Mouse (Mus musculus) gastrocnemius, postnatal 14 days (tissue): ENCODE results near the gene Lmbr1l. TPM values are rescaled to one million over a fixed set of nuclear protein-coding genes. Genes with fewer than 3 reads are reported as not detected.

ENCODE experiments used
- DNase-seq: peaks from one replicate; pipeline ENCODE4 v3.0.0; 2021; ENCODE audit warnings: mixed read lengths
- intact Hi-C: fragments of 180-260 bp; cut with DNase I; formaldehyde crosslinking; loops from one replicate; pipeline ENCODE4 v1.15.1; 2025; ENCODE audit warnings: low total_unique reads
- total RNA-seq, 2 experiments: library from RNA; stranded (reverse); gene quantifications; 2 replicates each; pipeline ENCODE4 v1.2.3; 2021

Lmbr1l gene
- total RNA-seq, 2 experiments from 2014 or later, result 4.4 to 11.3 TPM

DNA sequence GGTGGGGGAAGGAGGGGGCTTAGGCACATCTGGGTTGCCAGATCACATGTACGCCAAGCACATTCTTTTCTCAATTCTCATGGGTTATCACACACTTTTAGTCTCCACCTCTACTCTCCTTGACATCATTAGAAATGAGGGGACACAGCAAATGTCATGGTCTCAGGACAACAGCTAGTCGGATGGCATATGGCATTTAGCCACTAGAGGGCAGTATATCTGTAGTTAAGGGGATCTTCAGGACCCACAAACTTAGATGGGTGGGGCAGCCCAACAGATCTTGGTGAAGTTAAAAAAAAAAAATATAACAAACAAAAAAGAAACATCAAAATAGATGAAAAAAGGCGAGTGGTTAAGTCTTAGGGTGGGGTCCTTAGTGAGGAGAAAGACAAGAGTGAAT, 40.7 kb downstream of the Lmbr1l start:
- DNase-seq, result peak; percentile 53
- intact Hi-C loops, result loop anchor here (5.0 kb wide), 1 partner anchor 50 kb away; no protein-coding TSS in a partner anchor

DNA sequence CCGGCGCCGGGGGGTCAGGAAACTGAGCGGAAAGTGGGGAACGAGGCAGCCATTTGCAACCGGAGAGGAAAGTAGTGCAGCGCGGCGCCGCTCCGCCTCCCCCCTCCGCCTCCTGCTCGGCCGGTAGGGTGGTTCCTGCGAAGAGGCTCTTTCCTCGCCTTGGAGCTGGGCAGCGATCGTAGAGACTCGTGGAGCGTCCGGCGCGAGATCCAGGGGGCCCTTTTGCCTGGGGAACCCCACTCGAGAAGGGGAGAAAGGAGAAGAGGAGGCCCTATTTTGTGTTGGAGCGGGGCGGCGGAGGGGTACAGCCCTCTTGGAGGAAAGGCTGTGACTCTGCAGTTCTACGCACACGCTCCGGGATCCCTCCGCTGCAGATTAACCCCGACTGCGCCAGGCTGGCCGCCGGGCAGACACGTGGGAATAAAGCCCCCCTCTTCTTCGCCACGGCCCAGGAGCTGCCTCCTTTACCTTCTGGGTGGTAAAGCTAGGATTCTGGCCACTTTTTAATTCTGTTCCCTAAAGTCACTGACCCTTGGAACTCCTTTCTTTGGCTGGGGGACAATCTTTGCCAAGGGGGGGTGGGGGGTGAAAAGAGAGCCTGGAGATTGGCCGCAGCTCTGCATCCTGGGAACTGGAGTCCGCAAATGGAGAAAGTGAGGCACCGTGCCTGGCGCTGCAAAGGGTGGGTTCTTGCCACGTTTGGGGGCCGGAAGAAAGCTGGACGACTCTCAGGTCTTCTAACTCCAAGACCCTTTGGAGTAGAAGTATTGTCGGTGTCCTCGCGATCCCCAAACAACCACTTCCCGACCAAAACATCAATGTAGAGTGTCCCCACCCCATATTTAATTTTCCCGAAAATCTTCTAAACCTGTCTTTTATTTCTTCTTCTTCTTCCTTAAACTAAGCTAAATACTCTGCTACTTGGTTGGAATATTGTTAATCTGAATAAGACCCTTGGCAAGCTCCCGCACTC, 45.8 kb downstream of the Lmbr1l start:
- intact Hi-C loops, result loop anchor here (5.0 kb wide), 1 partner anchor 120 kb away; no protein-coding TSS in a partner anchor
- DNase-seq, result peak; percentile 91

DNA sequence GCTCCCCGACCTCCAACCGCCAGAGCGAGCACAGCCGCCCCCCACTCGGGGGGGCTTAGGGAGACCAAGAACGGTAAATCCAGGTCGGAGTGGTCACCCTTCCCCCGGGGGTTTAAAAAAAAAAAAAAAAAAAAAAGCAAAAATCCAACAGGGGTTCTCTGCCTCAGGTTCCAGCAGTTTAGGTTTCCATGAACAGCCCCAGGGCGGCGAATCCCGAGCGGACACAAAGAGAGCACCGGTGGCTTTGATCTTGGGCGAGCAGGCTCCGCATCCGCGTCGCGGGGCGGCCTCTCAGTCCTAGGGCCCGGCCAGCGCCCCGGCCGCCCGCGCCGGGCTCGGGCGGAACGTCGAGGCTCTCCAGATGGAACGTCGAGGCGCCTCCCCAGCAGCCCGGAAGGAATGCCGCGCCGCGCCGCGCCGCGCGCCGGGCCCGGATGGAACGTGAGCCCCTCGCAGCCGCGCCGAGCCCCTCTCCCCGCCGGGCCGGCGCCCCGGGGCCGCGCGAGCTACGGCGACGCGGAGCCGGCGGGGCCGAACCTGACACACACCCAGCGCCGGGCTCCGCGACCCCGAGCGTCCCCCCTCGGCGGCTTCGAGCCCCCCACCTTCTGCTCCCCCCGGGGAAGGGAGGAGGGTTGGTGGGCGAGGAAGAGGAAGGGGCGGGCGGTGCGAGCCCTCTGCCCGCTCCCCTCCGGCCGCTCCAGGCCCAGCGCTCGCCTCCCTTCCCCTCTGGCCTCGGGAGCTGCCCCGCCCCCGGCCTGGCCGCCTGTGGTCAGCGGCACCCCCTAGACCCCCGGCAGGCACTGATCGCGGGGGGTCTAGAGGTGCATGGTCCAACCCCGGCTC, 46.7 kb downstream of the Lmbr1l start, which contains the start of gene Kmt2d:
Gene Kmt2d (minus strand): TSS at position 135 of the 846 bp plus-strand sequence.
- DNase-seq, result peak; percentile 35
- intact Hi-C loops, result loop anchor here (5.0 kb wide), 1 partner anchor 121 kb away; no protein-coding TSS in a partner anchor

DNA sequence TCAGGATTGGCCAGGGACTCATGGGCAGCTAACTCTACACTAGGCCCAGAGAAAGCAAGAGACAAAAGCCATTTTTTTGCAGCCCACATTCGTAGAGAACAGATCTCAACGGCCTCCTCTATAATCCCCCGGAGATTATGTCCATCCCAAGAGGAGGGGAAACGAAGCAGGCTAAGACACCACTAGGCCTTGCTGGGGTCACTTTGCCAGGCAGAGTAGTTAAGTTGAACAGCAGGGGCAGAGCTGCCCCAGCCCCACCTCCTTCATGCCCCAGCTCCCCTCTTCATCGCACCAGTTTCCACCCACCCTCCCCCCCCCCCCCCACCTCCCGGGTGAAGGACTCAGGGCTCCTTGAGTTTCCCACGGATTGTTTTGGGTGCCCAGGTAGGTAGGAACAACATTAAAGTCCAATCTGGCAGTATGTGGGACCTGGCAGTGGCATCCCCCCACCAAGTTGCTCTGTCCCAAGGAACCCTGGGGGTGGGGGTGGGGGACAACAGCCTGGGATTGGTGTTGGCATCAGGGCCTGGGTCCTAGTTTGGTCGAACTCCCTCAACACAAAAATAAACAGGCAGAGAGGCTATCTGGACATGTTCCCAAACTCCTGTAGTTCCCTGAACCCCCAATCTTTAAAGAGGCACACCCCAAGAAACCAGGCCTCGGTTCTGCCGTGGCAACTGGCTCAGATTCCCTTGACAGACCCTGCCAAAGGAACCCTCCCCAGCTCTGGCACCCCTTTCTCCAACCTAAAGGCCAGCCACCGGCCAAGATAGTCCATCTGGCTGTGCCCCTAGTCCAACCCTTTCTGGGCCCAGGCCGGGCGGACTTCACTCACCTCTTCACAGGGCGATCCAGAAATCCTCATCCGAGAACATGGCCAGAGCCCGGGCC, 47.6 kb downstream of the Lmbr1l start:
- intact Hi-C loops, result loop anchor here (5.0 kb wide), 1 partner anchor 122 kb away; no protein-coding TSS in a partner anchor
- DNase-seq, result peak; percentile 63

DNA sequence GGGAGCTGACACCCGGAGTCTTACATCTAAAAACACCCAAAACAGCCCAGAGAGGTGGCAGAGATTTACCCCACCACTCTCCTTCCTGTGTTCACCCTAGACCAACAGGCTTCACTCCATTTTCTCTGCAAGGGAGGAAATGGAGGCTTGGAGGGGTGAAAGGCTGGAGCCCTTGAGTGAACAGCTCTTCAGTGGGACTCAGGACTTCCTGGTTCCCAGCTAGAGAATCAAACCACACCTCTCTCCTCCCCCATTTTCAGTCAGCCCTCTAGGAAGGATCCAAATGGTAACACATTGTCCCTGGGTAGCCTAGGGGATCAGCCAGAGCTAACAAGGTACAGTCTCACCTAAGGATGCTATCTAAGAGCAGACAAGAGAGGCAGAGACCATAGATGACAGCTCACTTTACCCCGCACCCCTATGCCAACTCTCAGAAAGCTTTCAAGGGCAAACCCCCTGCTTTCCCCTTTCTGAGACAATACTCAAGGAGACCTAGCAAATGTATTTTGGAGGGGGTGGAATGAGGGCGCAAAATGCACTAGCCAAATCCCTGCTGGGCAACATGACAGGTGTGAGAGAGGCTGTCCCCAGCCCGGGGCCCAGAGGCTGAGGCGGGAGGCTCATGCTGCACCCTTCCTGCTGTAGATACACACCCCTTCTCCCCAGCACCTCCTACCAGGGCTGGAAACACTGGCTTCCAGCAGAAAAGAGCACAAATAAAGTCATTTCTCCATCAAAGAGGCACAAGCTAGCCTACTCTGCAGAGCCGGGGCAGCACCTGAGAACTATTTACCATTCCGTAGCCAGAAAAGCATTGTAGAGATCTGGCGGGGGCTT, 48.5 kb downstream of the Lmbr1l start:
- intact Hi-C loops, result loop anchor here (5.0 kb wide), 2 partner anchors 37 to 123 kb away; partner anchors contain the start of gene Prkag1
- DNase-seq, result peak; percentile 21

DNA sequence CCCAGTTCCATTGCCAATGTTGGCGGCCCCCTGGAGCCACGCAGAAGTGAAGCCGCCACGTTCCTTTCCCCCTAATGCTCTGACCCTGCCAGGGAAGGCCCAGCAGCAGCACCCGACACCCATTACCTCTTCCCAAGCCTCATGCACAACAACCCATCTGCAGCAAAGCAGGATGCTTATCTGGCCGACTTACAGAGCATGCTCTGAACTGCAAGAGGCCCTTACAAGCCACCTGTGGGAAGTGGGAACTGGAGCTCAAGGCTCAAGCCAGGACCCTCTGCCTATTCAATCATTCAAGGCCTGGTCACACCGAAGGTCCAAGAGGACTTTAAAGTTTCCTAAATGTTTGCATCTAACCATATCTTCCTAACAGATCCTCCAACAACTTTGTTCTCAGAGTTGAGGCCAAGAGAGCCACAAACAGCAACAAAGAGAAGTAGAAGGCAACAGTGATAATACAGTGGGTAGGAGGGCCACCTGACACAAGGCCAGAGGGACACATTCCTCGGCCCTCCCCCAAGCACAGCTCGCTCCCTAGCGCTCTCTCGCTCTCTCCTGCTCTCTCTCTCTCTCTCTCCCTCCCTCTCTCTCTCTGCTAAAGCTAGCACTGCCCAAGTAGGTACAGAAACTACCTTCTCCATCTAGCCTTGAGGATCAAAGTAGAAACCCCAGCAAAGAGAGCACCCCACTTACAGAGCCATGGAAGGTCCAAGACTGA, 49.5 kb downstream of the Lmbr1l start:
- peak; percentile 6 for DNase-seq
- intact Hi-C loops, result loop anchor here (5.0 kb wide), 1 partner anchor 36 kb away; the partner anchor contains the start of gene Prkag1

DNA sequence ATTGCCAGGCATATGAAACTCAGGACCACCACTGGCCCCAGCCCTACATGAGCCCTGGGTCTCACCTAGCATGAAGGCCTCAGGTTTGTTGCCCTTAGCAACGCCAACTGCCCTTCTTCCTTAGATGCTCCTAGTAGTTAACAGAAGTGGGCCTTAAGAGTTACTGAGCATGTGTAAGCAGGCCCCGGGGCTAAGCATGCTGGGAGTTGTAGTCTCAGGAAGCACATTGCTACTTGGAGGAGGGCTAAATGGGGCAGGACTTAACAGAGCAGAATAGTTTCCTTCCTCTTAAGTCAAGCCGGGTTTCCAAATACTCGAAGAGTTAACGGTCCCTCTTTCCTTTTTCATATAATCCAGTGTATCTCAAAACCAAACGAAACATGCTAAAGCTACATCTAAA, 50.7 kb downstream of the Lmbr1l start:
- intact Hi-C loops, result loop anchor here (5.0 kb wide), 1 partner anchor 35 kb away; the partner anchor contains the start of gene Prkag1
- DNase-seq, result peak; percentile 44

DNA sequence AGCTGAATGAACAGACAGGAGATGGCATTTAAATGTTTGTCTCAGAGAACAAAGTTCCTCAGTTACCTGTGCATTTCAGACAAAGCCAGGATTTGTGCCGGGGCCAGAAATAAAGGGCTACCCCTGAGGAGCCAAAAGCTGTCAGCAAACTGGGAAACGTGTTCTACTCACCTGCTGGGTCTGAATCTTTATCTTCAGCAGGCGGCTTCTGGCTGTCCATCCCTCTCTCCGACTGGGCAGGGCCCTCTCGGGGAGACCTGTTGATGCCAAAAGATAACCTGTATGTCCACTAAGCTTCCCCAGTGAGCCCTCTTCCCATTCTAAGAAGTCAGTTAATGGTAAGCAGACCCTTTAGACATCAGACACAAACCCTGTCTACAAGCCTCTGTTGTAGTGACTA, 51.5 kb downstream of the Lmbr1l start:
- intact Hi-C loops, result loop anchor here (5.0 kb wide), 1 partner anchor 34 kb away; the partner anchor contains the start of gene Prkag1
- DNase-seq, result no peak

DNA sequence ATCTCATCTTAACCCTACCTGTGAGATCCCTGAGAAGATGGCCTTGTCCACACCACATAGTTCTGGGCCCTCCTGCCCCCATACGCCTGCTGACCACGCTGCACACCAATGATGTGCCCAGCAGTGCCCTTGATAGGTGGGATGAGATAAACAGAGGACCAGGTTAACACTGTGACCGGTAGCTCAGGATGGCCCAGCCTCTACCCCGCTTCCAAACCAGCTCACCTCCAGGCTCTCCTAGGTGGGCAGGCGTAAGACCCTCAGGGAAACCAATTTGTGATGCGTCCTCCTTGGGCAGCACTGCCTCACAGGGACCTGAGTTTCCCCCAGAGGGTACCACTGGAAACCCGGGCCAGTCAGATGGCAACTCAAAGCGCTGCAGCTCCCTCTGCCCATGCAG, 52.3 kb downstream of the Lmbr1l start:
- intact Hi-C loops, result loop anchor here (5.0 kb wide), 1 partner anchor 33 kb away; the partner anchor contains the start of gene Prkag1
- DNase-seq, result no peak

DNA sequence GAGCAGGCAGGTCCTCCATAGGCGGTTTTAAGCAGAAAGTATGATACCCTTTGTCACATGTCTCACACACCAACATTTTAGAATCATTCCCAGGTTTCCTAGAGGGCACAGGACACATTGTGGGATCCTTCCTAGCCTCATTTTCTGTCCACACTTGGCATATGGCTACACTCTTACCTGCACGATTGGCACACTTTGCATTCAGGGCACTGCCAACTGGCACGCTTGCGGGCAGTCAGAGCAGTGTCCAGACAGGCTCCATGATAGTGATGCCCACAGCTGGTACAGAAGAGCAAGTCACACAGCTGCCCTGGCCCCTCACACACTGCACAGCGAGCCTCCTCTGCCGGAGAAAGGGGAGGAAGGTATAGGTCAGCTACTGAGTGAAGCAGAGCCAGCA, 53.1 kb downstream of the Lmbr1l start:
- DNase-seq, result no peak
- intact Hi-C loops, result loop anchor here (5.0 kb wide), 1 partner anchor 33 kb away; the partner anchor contains the start of gene Prkag1

DNA sequence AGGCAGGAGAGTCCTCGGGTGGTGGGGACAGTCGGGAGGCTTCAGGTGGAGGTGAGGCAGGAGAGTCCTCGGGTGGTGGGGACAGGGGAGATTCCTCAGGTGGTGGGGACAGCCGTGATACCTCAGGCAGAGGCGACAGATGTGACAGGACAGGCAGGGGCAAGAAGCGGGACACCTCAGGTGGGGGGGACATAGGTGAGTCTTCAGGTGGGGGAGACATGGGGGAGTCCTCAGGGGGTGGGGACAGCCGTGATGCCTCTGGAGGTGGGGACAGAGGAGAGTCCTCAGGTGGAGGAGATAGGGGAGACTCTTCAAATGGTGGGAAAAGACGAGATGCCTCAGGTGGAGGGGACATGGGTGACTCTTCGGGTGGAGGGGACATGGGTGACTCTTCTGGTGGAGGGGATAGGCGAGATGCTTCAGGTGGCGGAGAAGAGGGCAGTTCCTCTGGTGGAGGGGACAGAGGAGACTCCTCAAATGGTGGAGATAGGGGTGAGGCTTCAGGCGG, 54.5 kb downstream of the Lmbr1l start:
- DNase-seq, result peak; percentile 3

DNA sequence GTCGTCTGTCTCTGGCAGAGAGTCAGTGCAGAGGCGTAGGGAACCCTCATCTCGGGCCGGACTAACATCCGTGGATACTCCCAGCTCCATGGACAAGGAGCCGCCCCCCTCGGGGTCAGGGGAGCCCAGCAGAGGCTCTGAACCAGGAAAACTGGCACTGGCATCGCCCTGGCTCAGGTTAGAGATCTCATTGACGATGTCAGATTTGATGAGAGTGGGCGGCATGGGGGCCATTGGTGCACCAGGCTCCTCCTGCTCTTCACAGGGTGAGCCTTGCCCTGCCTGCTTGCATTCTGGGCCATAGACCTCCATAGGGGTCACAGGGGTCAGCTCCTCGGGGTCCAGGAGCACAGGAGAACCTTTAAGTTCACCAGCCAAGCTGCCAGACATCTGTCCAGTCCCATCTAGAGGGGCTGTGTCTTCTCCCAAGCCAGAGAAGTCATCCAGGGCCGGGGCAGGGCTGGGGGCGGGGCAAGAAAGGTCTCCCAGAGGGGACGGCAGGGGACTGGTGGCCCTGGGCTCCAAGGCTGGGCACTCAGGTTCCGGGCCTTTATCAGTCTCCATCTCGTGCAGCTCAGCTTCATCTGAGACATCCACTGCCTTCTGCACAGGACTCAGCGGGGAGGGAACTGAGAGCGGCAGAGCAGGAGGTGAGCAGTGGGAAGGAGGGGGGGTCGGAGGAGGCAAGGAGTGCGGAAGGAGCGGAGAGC, 56.2 kb downstream of the Lmbr1l start:
- peak; percentile 5 for DNase-seq
- intact Hi-C loops, result no loop called here

More for the DNA sequence above, 54.5 kb downstream of the Lmbr1l start:
- intact Hi-C loops, result no loop called here

DNA sequence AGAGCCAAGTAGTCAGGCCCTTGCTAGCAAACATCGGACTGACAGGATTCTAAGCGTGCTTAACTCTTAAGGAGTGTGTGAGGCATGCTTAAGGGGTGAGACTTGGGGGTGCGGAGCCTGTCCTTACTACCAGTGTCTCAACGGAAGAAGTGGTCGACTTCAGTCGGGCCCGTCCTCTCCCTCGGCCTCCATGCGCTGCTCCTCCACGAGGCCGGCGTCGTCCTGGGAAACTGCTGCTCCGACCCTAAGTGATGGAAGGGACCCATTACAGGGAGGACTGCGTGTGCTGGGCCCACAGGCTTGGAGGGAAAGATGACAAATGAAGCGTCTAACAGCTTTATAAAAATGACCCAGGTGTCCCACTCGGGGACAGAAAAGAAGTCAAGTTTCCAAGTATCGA, 57.1 kb downstream of the Lmbr1l start:
- no peak for DNase-seq
- intact Hi-C loops, result no loop called here

DNA sequence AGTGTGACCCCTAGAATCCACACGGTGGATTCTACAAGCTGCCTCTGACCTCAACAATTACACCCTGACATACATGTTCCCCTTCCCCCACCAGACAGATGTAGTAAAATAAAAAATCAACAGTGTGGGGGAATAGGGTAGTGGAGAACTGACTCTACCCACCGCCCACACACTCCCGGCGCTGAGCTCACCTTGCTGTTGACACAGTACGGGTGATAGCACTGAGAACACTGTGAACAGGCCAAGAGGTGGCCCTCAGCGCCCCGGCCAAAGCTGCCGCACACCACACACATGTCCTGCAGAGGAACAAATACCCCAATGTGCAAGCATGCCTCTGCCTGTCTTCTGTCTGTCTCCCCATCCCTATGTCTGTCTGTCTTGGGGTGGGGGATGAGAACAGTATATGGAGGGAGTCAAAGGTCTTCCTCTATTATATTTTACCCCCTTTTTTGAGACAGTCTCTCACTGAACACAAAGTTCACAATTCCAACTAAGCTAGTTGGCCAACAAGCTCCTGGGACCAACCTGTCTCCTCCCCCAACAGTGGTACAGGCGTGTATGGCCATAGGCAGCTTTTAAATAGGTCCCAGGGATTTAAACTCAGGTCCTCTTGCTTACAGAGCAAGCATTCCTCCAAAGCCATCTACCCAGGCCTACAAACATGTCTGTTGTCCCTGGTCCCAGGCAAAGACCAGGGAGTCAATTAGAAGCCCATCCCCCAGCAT, 58.5 kb downstream of the Lmbr1l start:
- intact Hi-C loops, result no loop called here
- DNase-seq, result no peak

DNA sequence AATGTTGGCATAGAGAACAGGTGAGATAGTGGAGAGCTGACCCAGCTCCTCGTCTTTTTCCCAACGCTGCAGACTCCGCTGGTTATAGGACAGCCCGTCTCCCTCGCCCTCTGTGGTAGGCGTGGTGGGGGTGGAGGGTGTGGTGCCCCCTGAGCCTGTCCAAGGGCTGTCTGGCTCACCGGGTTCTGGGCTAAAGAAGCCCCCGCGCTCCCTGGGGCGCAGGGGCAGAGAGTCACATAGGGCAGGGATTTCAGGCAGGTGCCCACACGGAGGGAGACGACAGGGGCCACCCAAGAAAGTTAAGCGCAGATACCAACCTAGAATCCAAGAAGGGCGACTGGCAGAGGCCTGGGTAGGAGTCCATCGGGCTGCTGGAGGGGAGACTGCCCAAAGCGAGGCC, 63.8 kb downstream of the Lmbr1l start:
- DNase-seq, result no peak
- intact Hi-C loops, result no loop called here
